Mouse (Mus musculus) urinary bladder, postnatal 14 days (tissue): Measurements from ENCODE around the gene Tmem260.
"Not testable (repeated sequence)": the region's sequence is repeated elsewhere in the genome, so short reads cannot be mapped to it uniquely, and the experiment has no call there.

Experiments used
- DNase-seq: peaks from one replicate; pipeline ENCODE4 v3.0.0; 2021; ENCODE audit warnings: low spot score

The Tmem260 gene

DNA sequence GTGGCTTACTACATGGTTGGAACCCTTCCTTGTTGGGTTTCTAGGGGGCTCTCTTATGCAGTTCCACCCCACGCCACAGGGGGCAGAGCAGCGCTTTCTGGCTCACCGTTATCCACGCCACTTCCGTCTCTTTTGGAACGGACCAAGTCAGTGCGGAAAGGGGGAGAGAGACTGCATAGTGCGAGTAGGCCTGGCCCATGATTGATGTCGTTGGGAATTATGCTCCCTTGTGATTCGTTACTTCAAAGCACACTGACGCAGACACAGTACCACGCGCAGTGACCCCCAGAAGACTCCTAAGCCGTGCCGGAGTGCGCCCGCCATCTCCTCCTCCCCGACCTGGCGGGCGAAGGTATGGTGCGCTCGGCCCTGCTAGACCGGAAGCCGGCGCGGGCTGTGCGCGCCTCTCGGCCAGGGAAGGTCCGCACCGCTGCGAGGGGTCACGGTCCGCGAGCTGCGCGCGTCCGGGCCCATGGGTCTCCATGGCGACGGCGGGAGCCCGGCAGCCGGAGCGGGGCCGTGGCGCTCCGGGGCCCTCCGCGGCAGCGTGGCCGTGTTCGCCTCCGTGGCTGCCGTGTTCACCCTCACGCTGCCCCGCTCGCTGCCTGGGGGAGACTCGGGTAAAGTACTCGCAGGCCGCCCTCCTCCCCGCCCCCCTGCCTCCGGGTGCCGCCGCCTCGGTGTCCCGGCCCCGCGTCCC lies at the start of gene Tmem260:
Gene Tmem260 (plus strand): TSS at position 141 of the 700 bp plus-strand sequence.
- DNase-seq, result peak; percentile 93

DNA sequence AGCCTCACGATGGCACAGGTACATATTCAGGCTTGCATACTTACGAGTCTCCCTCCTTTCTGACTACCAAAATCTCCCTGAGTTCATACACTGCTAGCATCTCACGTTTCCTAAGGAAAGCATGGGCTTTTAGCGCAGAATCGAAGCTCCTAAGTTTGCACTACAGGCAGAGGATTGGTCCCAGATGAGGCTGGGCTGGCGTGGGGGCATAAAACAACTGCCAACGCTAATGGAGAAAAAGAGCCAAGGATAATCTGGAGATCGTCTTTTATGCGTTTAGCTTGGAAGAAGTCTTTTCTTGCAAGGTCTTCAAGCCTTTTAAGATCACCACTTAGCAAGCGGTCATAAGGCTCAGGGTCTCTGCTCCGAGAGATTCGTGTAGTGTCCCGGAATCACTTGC lies 39.8 kb upstream of the Tmem260 start:
- peak; percentile 11 for DNase-seq

- no peak for DNase-seq
Observed at GRCm38 (mm10) chr14:48417064-48417463, 28.9 kb upstream of the Tmem260 start.

DNA sequence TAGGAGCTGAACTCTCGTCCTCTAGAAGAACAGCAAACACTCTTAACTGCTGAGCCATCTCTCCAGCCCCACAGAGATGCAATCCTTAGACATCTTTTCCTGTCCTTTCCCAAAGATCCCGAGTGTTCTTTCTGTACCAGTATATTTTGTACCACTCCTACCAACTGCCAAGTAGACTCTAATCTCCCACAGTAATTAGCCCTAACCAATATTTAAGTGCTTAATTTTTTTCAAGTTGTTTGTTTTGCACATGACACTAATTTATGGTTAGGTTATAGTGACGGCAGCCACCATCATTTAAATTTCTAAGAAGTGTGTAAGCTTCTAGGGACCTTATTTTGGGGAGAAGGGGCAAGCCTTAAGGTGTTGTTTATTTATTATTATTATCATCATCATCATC lies 27.7 kb upstream of the Tmem260 start:
- DNase-seq, result no peak

DNA sequence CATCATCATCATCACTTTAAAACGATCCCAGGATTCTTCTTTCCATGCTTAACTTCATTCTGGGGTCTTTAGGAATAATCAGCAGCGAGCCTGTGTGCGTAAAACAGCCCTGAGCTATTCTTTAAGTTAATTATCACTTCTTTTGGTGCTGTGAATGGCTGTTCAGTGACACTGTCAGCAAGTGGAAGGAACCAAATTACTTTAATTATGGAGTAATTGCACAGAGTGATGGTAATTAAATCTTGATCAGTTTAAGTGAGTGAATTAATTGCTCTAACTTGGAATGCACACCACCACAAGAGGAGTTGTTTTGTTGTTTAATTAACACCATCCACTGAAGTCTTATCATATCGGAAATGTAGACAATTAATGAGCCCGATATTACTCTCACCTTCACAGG lies 27.3 kb upstream of the Tmem260 start:
- DNase-seq, result no peak

DNA sequence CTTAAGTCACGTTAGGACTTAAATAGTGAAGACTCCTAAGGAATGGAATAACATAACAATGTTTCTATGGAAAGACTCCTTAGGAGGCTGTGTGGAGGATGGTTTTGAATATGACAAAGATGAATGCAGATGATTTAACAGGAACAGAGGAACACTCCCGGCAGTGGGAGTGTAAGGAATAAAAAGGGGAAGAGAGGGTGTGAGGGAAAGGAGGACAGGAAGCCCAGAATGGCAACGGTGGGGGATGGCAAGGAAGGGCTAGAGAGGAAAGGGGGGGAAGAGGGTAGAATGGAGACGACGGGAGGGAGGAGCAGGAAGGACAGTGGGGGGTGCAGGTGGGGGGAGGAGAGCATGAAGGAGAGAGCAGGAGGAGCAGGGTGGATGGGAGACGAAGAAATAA lies 24.4 kb upstream of the Tmem260 start:
- no peak for DNase-seq

GRCm38 (mm10) chr14:48421996-48422395 lies 23.9 kb upstream of the Tmem260 start:
- DNase-seq, result peak; percentile 15

- DNase-seq, result no peak
Observed at GRCm38 (mm10) chr14:48422436-48422835, 23.5 kb upstream of the Tmem260 start.

- DNase-seq, result no peak
Observed at GRCm38 (mm10) chr14:48422901-48423300, 23.0 kb upstream of the Tmem260 start.

DNA sequence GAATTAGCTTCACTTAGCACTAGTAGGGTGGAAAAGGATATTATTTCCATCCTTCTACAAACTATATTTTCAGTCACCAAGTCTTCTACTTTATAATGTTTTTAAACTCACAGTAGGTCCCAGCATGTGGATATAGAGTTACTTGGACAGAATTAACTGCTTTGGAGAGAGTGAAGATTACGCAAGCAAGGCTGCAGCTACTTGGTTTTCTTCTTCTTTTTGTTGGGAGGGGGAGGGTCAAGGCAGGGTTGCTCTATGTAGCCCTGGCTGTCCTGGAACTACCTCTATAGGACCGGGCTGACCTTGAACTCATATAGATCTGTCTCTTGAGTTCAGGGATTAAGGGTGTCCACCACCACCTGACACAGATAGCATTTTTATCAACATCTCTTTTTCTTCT lies 13.9 kb upstream of the Tmem260 start:
- no peak for DNase-seq

- DNase-seq, result no peak
Observed at GRCm38 (mm10) chr14:48443796-48444195, 2.1 kb upstream of the Tmem260 start.

GRCm38 (mm10) chr14:48451966-48452407 lies 6.1 kb downstream of the Tmem260 start:
- DNase-seq, result no peak

DNA sequence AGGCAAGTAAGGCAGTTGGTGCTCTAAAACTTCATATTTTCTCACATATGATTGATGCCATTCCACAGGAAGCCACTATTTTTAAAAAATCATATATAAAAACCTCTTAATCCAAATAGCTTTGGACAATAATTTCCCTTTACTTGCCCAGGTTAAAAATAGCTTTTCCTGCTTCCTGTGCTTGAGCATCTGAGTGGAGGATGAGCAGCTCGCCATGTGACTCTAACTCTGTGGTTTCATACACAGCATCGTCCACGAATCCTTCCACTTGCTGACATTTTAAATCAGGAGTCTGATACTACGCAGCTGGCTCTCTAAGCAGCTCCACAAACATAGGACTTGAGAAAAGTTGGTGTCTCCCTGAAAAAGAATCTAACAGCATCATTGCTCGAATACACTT lies 7.5 kb downstream of the Tmem260 start:
- DNase-seq, result no peak

DNA sequence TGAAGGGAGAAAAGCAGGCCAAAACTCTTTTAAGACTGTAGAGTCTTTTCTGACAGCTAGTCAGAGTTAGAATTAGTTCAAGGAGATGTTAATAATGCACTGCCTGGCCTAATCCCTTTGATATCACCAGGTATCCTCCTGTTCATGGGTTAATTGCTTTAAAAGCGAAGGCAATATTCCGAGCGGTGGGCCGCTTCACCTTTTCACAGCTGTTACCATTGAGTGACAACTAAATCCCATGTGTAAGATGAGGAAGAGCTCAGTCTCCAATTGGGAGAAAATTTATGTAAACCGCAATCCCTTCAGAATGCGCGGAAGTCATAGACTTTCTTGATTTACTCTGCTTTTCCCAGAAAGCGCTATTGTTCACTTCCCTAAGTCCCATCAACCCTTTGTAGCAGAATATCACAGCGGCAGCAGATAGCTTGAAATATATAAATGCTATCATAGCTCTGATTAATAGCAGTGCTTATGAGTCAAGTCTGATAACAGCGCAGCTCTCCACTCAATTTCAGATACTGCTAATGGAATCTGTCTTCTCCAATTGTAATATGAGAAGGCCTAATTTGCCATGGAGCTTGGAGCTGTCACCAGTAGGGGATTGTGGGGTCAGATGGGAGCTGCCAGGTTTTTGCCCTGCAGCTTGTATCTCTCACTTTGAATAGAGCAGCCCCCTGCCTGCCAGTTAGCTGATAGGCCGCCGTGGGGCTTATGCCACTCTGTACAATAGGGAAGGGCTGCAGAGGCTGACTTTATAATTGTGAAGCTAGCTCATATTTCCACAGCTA lies 10.6 kb downstream of the Tmem260 start:
- no peak for DNase-seq

DNA sequence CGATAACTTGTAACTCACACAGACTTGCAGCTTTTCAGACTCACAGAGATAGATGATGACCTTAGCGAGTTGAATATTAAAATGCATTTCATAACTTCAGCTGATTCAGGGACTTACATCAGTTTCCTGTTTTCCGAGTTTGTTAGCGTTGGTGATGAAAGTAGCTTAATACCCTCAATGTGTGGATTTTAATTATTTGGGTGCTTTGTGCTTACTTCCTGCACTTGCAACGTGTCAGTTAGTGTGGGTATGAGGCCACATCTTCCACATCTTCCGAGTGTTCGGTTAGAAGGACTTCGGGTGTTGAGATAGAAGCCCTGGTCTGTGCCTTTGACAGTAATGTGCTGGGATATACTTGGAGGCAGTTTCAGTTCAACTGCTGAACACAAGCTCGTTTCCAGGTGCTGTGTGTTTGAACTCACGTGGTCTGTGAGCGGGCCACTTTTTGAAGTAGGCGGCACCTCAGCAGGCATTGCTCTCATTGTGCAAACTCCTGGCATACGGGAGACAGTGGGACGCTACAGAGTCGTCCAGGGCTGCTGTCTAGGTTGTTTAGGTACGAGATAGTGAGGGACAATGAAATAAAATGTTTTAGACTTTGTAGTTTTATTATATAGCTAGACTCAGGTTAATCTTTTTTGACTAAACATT lies 11.5 kb downstream of the Tmem260 start:
- no peak for DNase-seq

DNA sequence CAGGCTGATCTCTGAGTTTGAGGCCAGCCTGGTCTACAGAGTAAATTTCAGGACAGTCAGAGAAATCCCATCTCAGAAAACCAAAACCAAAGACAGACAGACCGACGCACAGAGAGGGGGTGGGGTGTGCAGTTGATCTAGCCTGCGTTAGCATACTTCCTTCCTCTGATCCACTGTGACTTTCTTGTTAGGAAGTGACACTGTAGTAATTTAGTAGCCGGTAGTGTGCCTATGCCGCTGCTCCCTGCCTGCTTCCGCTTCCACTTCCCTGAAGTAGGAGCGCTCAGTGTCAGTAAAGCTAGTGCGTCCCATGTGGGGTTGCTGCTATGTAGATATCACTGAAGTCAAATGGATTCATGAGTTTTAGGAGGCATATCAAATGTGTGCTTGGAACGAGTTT lies 13.0 kb downstream of the Tmem260 start:
- DNase-seq, result no peak

DNA sequence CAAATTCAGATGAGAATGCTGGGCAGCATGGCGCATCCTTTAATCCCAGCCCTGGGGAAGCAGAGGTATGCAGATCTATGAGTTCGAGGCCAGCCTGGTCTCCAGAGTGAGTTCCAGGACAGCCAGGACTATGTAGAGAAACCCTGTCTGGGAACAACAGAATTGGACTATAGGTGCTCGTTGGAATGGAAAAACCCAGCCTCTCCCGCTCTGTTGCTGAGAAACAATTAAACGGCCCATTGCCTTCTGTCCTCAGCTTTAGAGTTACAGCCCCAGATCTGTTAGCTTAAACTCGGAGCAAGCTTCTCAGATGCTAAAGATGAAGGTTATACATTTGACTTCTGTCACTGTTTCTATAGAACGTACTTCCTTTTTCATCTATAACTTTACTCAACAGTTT lies 22.4 kb downstream of the Tmem260 start:
- no peak for DNase-seq

GRCm38 (mm10) chr14:48470742-48471487 lies 25.0 kb downstream of the Tmem260 start:
- DNase-seq, result no peak

- no peak for DNase-seq
Observed at GRCm38 (mm10) chr14:48472179-48472578, 26.3 kb downstream of the Tmem260 start.

GRCm38 (mm10) chr14:48475370-48475769 lies 29.4 kb downstream of the Tmem260 start:
- DNase-seq, result no peak

DNA sequence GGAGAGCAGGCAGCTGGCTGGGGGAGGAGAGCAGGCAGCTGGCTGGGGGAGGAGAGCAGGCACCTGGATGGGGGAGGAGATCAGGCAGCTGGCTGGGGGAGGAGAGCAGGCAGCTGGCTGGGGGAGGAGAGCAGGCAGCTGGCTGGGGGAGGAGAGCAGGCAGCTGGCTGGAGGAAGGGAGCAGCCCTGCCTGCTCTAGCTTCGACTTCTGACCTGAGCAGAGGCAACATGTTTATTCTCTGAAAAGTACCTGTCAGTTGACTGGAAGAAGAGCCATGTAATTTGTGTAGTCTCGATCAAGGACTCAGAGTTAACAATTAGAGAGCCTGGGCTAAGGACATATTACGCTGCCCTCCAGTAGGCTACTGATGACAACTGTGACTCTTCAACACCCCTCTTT lies 29.9 kb downstream of the Tmem260 start:
- DNase-seq, result not testable (repeated sequence)

- DNase-seq, result no peak
Observed at GRCm38 (mm10) chr14:48476278-48476677, 30.4 kb downstream of the Tmem260 start.
